Mouse (Mus musculus) central nervous system, embryonic 14 days (tissue): ENCODE results near the gene Dgcr8. TPM values are rescaled to one million over a fixed set of nuclear protein-coding genes. Genes with fewer than 3 reads are reported as not detected.

Experiments
- polyA plus RNA-seq: library from polyadenylated mRNA; depleted of rRNA; stranded (reverse); fragments of >200 nt; gene quantifications from 2 replicates; pipeline ENCODE4 v1.2.3, GENCODE M21; 2012; rRNA removed

Gene Dgcr8
- 81.7 and 91.3 TPM in 2 replicates for polyA plus RNA-seq

GRCm38 (mm10) chr16:18289067-18289588 lies at the start of gene Dgcr8:
Gene Dgcr8 (minus strand): TSS chr16:18289246.

GRCm38 (mm10) chr16:18258221-18258620 lies 30.8 kb downstream of the Dgcr8 start, which contains the start of gene Gm49776:
Gene Gm49776 (minus strand): TSS chr16:18258321.

GRCm38 (mm10) chr16:18248433-18249363 lies 40.3 kb downstream of the Dgcr8 start, which contains the start of the genes Trmt2a and Ranbp1:
Gene Trmt2a (plus strand): TSS chr16:18248679.
Gene Ranbp1 (minus strand): TSS chr16:18248732.

GRCm38 (mm10) chr16:18234671-18235388 lies 54.2 kb downstream of the Dgcr8 start, which contains the start of gene Zdhhc8:
Gene Zdhhc8 (minus strand): TSS chr16:18235136.

GRCm38 (mm10) chr16:18217579-18217978 lies 71.5 kb downstream of the Dgcr8 start, which contains the start of gene Ccdc188:
Gene Ccdc188 (plus strand): TSS chr16:18217879.

Other genes with a start within 250 kb of the Dgcr8 start
- 111 and 118 TPM in 2 replicates for gene Dgcr6, start 236.4 kb downstream of the Dgcr8 start, polyA plus RNA-seq
- gene Prodh, start 199.0 kb downstream of the Dgcr8 start, polyA plus RNA-seq = 10.0 and 12.3 TPM in 2 replicates
- 31.5 and 34.6 TPM in 2 replicates for gene Rtn4r, start 161.6 kb downstream of the Dgcr8 start, polyA plus RNA-seq
- 0.09 TPM in 1 of 2 replicates, not detected in the other for gene Ccdc188, start 71.4 kb downstream of the Dgcr8 start, polyA plus RNA-seq
- gene Zdhhc8, start 54.1 kb downstream of the Dgcr8 start, polyA plus RNA-seq = 51.3 and 56.7 TPM in 2 replicates
- 122 and 124 TPM in 2 replicates for gene Trmt2a, start 40.6 kb downstream of the Dgcr8 start, polyA plus RNA-seq
- 244 and 269 TPM in 2 replicates for gene Ranbp1, start 40.5 kb downstream of the Dgcr8 start, polyA plus RNA-seq
- 0.32 and 0.84 TPM in 2 replicates for gene Gm49776, start 30.9 kb downstream of the Dgcr8 start, polyA plus RNA-seq
- gene Tango2, start 58.9 kb upstream of the Dgcr8 start, polyA plus RNA-seq = 57.0 and 57.6 TPM in 2 replicates
- gene Arvcf, start 58.9 kb upstream of the Dgcr8 start, polyA plus RNA-seq = 137 and 154 TPM in 2 replicates
- gene Txnrd2, start 137.1 kb upstream of the Dgcr8 start, polyA plus RNA-seq = 19.2 and 20.1 TPM in 2 replicates
- 57.9 and 65.8 TPM in 2 replicates for gene Comt, start 137.6 kb upstream of the Dgcr8 start, polyA plus RNA-seq
- 12.7 and 15.1 TPM in 2 replicates for gene Gnb1l, start 209.5 kb upstream of the Dgcr8 start, polyA plus RNA-seq
- 7.7 and 10.5 TPM in 2 replicates for gene Rtl10, start 209.7 kb upstream of the Dgcr8 start, polyA plus RNA-seq